Mouse (Mus musculus) forelimb bud, embryonic 11.5 days (tissue): Measurements from ENCODE around the gene 2700049A03Rik.
A peak's percentile ranks its signal among the peaks of the same experiment; 100 is the strongest.

Experiments
- DNase-seq: peaks from one replicate; pipeline ENCODE4 v3.0.0-alpha.2; 2012; ENCODE audit warnings: low read depth, low spot score

The 2700049A03Rik gene

GRCm38 (mm10) chr12:71183736-71184135 lies 47.1 kb downstream of the 2700049A03Rik start:
- DNase-seq: no peak

DNA sequence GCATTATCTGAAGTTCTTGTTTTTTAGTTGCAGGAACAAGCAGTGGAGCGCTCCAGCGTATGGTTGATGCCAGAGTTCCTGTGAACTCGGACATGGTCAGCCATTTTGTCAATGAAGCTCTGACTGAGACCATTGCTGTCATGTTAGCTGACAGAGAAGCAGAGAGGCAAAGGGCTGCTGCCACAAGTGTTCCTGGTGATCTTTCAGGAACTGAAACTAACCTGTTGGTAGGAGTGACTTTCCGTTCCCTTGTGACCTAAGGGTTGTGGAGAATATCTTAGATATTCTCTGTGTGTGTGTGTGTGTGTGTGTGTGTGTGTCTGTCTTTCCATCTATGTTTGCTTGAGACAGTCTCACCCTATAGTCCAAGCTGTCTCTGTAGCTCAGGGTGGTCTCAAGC lies 47.7 kb downstream of the 2700049A03Rik start:
- no peak for DNase-seq

- no peak for DNase-seq
Observed at GRCm38 (mm10) chr12:71192705-71193104, 56.1 kb downstream of the 2700049A03Rik start.

DNA sequence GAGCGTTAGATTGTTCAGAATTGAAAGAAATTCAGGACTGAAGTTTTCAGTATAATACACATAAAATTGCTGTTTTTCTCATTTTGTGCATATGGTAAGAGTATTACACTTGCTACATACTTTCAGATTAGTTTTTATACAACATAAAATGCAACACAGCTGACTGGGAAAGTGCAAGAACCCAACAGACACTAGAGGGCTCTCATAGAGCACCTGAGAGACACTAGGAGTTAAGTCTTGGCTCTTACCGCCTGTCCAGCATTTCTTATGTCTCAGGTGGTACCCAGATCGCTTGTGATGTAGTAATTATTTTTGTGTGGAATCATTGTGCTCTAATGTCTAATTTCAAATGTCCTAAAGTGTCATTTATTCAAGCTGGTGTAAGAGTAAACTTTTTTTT lies 61.0 kb downstream of the 2700049A03Rik start:
- peak; percentile 29 for DNase-seq

GRCm38 (mm10) chr12:71201753-71202152 lies 65.1 kb downstream of the 2700049A03Rik start:
- DNase-seq: no peak

GRCm38 (mm10) chr12:71204303-71204702 lies 67.7 kb downstream of the 2700049A03Rik start:
- no peak for DNase-seq

DNA sequence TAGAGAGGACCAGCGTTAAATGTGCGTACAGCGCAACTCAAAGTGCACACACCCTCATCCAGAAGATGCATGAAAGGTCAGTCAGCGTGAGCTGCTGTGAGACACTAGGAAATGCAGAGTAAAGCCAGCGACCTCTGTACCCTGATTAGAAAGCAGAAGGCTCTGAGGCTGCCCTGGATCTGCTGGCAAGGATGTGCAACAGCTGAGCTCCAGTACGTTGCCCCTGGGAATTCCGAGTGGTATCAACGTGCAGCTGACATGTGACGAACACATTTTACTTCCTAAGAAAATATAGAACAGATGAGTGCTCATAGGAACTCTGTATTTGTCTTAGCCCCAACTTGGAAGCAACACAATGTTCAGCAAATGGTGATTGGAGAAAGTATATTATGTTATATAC lies 80.5 kb downstream of the 2700049A03Rik start:
- no peak for DNase-seq

DNA sequence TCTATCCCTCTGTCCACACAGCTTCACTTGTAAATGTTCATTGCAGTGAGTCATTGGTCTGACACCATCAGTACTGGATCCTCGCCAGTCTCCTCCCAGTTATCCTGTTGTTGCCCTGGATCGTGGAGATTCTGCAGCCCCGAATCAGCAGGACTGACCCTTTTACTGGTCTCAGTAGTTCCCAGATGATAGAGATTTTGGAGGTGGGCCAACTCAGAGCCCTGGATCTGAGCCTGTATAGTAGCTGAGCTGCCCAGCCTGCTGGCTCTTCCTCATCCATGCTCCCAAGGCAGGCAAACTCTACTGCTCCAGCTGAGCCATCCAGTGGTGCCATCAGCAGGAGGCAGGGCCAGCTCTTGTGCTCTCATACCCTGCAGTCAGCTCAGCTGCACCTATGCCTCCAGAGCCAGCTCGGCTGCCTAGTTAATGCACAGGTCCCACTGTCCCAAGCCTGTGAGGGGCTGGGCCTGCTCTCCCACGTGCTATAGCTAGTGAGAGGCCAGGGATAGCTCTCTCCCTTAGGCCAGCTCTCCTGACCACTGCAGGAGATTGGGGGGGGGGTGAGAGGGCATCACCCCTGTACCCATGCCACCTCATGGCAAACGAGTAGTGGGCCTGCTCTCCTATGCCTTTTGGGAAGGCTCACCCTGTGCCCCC lies 81.3 kb downstream of the 2700049A03Rik start:
- no peak for DNase-seq

- no peak for DNase-seq
Observed at GRCm38 (mm10) chr12:71222761-71223160, 86.1 kb downstream of the 2700049A03Rik start.

- DNase-seq: peak; percentile 63
Observed at GRCm38 (mm10) chr12:71227769-71228168, 91.1 kb downstream of the 2700049A03Rik start.

- no peak for DNase-seq
Observed at GRCm38 (mm10) chr12:71228925-71229649, 92.4 kb downstream of the 2700049A03Rik start.

GRCm38 (mm10) chr12:71231561-71231960 lies 94.9 kb downstream of the 2700049A03Rik start:
- no peak for DNase-seq

DNA sequence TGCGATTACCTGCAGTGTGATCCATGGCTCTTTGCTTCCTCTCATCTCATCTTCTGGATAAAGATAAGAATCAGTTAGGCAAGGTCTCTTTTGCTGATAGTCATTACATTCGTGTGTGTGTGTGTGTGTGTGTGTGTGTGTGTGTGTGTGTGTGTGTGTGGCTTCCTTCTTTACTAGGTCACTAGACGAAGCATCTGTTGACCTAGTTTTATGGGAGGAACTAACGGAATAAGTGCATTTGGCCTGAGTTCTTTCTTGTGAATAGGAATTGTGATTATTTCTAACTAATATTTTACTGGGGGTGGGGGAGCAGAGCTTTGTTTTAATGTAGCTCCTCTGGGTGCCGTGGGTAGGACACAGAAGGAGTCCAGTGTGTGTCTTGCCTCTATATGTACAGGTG lies 96.8 kb downstream of the 2700049A03Rik start:
- DNase-seq: no peak

GRCm38 (mm10) chr12:71237074-71237473 lies 100.4 kb downstream of the 2700049A03Rik start:
- no peak for DNase-seq

DNA sequence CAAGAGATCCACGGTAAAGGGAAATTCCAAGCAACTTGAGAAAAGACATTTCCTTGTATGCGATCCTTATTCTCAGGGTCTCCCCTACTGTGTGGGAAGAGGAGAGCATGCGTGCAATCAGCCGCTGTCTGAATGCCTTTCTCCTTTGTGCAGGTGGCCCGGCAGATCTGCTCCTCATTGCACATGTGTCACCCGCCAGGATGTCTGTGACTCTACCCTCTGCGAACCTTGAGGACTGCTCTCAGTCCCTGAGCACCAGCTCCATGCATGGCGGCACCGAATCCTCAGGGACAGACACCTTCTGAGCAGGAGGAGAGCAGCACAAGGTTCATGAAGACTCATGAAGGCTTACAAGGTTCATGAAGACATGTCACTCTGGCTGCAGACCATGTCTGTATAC lies 106.1 kb downstream of the 2700049A03Rik start:
- DNase-seq: no peak

DNA sequence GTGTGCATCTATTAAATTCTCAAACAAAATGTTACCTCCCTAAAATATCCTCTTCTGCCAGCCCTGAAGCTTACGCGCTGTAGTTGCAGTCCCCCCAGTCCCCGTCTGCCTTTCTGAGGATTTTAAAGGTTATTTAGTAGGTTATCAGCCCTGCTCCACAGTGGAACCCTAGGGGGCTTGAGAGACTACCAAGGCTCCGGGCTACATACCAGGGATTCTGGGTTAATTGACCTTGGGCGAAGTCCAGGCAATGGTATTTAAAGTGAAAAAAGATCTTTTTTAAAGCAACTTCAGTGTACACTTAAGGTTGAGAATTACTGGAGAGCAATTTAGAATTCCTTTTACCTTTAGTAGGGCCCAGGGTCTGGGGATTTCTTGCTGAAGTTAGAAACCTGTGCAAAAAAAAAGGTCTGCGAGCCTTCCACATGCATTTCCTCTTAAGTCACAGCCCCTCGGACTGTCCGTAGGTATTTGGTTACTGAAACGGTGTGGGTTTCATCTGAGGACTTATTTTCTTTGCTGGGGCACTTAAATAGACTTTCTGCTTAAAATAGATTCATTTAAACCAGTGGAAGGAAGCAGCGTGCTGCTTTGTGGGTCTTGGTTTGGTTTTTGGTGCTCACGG lies 108.2 kb downstream of the 2700049A03Rik start:
- DNase-seq: no peak

- no peak for DNase-seq
Observed at GRCm38 (mm10) chr12:71247191-71247590, 110.5 kb downstream of the 2700049A03Rik start.

GRCm38 (mm10) chr12:71249348-71249747 lies 112.7 kb downstream of the 2700049A03Rik start:
- DNase-seq: no peak

- no peak for DNase-seq
Observed at GRCm38 (mm10) chr12:71252509-71253167, 116.0 kb downstream of the 2700049A03Rik start.

DNA sequence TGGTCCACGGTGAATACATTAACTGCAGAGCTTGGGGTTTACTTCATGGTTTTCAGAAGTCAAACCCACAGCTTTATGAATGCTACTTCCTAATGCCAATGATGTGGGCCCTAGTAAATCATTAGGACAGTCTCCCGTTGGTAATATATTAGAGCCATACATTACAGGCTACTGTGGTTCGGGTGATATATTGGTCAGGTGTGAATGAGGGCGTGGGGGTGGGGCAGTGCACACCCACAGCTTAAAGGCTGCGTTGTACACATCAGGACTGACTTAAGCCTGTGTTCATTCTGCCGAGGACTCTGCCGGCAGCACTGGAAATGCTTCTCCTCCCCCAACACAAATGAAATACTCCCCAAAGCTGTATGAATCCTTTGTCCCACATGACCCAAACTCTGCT lies 118.1 kb downstream of the 2700049A03Rik start:
- peak; percentile 40 for DNase-seq

DNA sequence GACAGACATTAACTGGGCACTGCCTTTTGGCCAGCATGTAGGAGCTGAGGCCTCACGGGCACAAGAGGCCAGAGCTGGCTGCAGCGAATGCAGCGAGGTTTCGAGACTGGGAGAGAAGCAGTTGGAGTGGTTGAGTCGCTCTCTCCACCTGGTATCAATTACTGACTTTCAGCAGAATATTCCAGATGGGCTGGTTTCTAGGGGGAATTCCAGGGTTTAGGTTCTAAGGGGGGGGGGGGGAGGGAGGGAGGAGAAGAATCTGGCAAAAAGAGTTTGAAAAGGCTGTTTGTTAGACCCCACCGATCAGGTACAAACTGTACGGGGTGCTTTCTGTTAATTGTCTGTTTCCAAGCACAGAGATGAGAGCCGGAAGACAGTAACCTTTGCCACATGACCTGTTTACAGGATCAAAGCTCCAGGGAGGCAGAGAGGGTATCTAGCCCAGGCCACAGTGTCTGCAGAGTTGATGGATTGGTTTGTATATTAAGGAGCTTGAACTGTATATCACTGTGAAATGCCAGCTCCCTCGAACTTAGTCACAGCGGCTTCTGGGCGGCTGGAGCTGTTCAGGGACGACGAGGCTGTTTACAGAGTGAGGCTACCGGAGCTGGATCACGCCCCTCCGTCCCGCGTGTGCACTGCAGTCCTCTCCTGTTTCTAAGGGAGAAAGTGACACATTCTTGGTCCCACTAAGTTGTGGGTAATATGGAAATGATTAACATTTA lies 121.7 kb downstream of the 2700049A03Rik start:
- DNase-seq: peak; percentile 89

GRCm38 (mm10) chr12:71264211-71264610 lies 127.6 kb downstream of the 2700049A03Rik start:
- DNase-seq: no peak
